Mouse (Mus musculus): Measurements from ENCODE around the gene Lrrc26.

DNA sequence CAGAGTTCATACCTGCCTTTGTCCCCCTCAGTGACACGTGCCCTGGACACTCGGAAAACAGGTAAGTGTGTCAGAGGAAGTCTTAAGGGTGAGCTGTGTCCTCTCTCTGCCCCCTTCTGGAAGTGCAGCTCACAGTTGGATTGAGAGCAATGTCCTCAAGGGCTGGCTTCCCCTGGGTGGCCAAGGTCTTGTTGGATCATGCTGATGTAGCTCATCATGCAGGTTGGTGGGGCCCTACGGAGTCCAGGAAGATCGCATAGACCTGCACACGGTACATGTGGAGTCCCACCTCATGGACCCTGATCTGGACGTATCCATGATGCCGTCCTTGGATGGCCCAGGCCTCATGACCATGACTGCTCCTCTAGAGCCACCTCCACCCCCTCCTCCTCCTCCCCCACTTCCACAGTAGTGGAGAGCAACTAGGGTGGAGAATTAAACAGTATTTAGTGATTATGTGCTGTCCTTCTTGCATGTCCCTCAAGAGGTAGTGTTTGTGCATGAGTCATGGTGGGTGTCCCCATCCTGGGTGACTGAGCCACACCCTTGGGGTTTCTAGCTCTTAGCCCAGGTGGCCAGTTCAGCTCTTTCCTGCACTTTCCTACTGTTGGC is 875 bp upstream of the Lrrc26 start:
- TF ChIP-seq CTCF (IDR thresholded peaks at IDR 0.05; ENCODE audit: low read depth, low read length) (no peak), POLR2A (IDR thresholded peaks at IDR 0.05; ENCODE audit: extremely low read depth, insufficient read depth, low read length) (no peak)
